Mouse (Mus musculus) midbrain, embryonic 12.5 days (tissue): ENCODE results near the gene Oxld1. TPM values are rescaled to one million over a fixed set of nuclear protein-coding genes. Genes with fewer than 3 reads are reported as not detected.
"Not testable (repeated sequence)": the region's sequence is repeated elsewhere in the genome, so short reads cannot be mapped to it uniquely, and the experiment has no call there.

Source experiments
- ATAC-seq: fragments of 200-750 bp; cut with Nextera tagmentation; 2 replicates; pipeline ENCODE4 v1.8.0; 2017; ENCODE audit warnings: low read depth, moderate TSS enrichment, moderate library complexity; ENCODE audit not compliant: low FRiP score
- H3K27ac ChIP-seq: fragments of 300-500 bp; sonication (generic); replicated peaks from 2 replicates; pipeline ENCODE4 v1.5.1; 2016; ENCODE audit warnings: mild to moderate bottlenecking
- H3K27me3 ChIP-seq: fragments of 300-500 bp; sonication (generic); 2 replicates; pipeline ENCODE4 v1.6.1; 2016; ENCODE audit warnings: mild to moderate bottlenecking
- H3K36me3 ChIP-seq: fragments of 300-500 bp; sonication (generic); 2 replicates; pipeline ENCODE4 v1.6.1; 2016
- H3K4me1 ChIP-seq: fragments of 300-500 bp; sonication (generic); 2 replicates; pipeline ENCODE4 v1.6.1; 2016
- H3K4me2 ChIP-seq: fragments of 300-500 bp; sonication (generic); replicated peaks from 2 replicates; pipeline ENCODE4 v1.6.1; 2016; ENCODE audit warnings: mild to moderate bottlenecking, moderate library complexity
- H3K4me3 ChIP-seq: fragments of 300-500 bp; sonication (generic); 2 replicates; pipeline ENCODE4 v1.5.1; 2016; ENCODE audit warnings: mild to moderate bottlenecking
- H3K9ac ChIP-seq: fragments of 300-500 bp; sonication (generic); replicated peaks from 2 replicates; pipeline ENCODE4 v1.6.1; 2016; ENCODE audit warnings: mild to moderate bottlenecking, moderate library complexity
- H3K9me3 ChIP-seq: fragments of 300-500 bp; sonication (generic); 2 replicates; pipeline ENCODE4 v1.6.1; 2016; ENCODE audit warnings: mild to moderate bottlenecking
- WGBS: fragments of 180-500 bp; shearing (Covaris S2); methylation state at CpG from one replicate; pipeline ENCODE4 v1.1.7; 2016; 5-methylcytosine and 5-hydroxymethylcytosine counted together
- polyA plus RNA-seq: library from polyadenylated mRNA; unstranded; fragments of >200 nt; fragmentation: Nextera tagmentation; extraction: Ambion mirVana; gene quantifications from 2 replicates; pipeline ENCODE4 v1.2.1, GENCODE M21; 2016

The Oxld1 gene
- polyA plus RNA-seq, 1 experiment from 2014 or later = 11.9 TPM

DNA sequence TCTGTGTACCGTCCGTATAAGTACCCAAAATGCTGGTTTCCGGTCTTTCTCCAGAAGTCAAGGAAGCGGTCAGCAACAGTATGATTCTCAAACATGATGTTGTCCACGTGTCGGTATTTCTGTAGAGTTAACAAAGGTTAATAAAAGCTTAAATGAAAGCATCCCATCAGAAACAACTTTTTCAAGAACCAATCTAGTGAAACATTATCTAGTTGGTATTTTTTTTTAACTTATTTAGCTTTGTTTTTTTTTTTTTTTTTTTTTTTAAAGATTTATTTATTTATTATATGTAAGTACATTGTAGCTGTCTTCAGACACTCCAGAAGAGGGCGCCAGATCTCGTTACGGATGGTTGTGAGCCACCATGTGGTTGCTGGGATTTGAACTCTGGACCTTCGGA is 44.2 kb downstream of the Oxld1 start:
- ATAC-seq, H3K4me2 ChIP-seq, H3K27ac ChIP-seq, H3K4me1 ChIP-seq, H3K9ac ChIP-seq, H3K9me3 ChIP-seq, H3K4me3 ChIP-seq, H3K27me3 ChIP-seq: not testable (repeated sequence)
- 95% methylated on average over 8 of the region's 10 CpGs for WGBS
- peaks cover 94% of the 10 kb centered on the region for H3K36me3 ChIP-seq

Other genes starting within 250 kb of the Oxld1 start
- 25.1 and 26.1 TPM in 2 replicates for gene Bahcc1, start 225.1 kb downstream of the Oxld1 start, polyA plus RNA-seq
- 3,175 and 3,231 TPM in 2 replicates for gene Actg1, start 109.5 kb downstream of the Oxld1 start, polyA plus RNA-seq
- gene Fscn2, start 96.5 kb downstream of the Oxld1 start, polyA plus RNA-seq = 1.4 and 1.5 TPM in 2 replicates
- gene Faap100, start 79.3 kb downstream of the Oxld1 start, polyA plus RNA-seq = 51.3 and 55.4 TPM in 2 replicates
- 51.8 and 54.6 TPM in 2 replicates for gene Nploc4, start 20.4 kb downstream of the Oxld1 start, polyA plus RNA-seq
- gene Tspan10, start 15.4 kb downstream of the Oxld1 start, polyA plus RNA-seq = not detected in 2 replicates
- gene Pde6g, start 4.6 kb downstream of the Oxld1 start, polyA plus RNA-seq = 0.20 TPM in 1 of 2 replicates, not detected in the other
- 30.1 and 35.1 TPM in 2 replicates for gene Ccdc137, start within 50 bp of the Oxld1 start, polyA plus RNA-seq
- 56.4 and 58.8 TPM in 2 replicates for gene Arl16, start 9.5 kb upstream of the Oxld1 start, polyA plus RNA-seq
- 112 and 118 TPM in 2 replicates for gene Mrpl12, start 26.5 kb upstream of the Oxld1 start, polyA plus RNA-seq
- 37.7 and 38.8 TPM in 2 replicates for gene Slc25a10, start 33.8 kb upstream of the Oxld1 start, polyA plus RNA-seq
- gene Gcgr, start 72.6 kb upstream of the Oxld1 start, polyA plus RNA-seq = 0.18 and 0.29 TPM in 2 replicates
- gene Mcrip1, start 91.7 kb upstream of the Oxld1 start, polyA plus RNA-seq = 212 and 232 TPM in 2 replicates
- not detected in 2 replicates for gene Ppp1r27, start 93.1 kb upstream of the Oxld1 start, polyA plus RNA-seq
- gene P4hb, start 115.2 kb upstream of the Oxld1 start, polyA plus RNA-seq = 384 and 418 TPM in 2 replicates
- gene Arhgdia, start 123.6 kb upstream of the Oxld1 start, polyA plus RNA-seq = 504 and 557 TPM in 2 replicates
- 652 and 655 TPM in 2 replicates for gene Alyref, start 140.3 kb upstream of the Oxld1 start, polyA plus RNA-seq
- gene Anapc11, start 140.4 kb upstream of the Oxld1 start, polyA plus RNA-seq = 165 and 182 TPM in 2 replicates
- 0.98 TPM in 1 of 2 replicates, not detected in the other for gene Npb, start 150.4 kb upstream of the Oxld1 start, polyA plus RNA-seq
- 148 and 157 TPM in 2 replicates for gene Pcyt2, start 159.9 kb upstream of the Oxld1 start, polyA plus RNA-seq
- gene Sirt7, start 167.2 kb upstream of the Oxld1 start, polyA plus RNA-seq = 40.4 and 48.2 TPM in 2 replicates
- 33.3 and 36.8 TPM in 2 replicates for gene Mafg, start 175.5 kb upstream of the Oxld1 start, polyA plus RNA-seq
- gene Pycr1, start 185.7 kb upstream of the Oxld1 start, polyA plus RNA-seq = 31.6 and 34.1 TPM in 2 replicates
- gene Myadml2, start 190.1 kb upstream of the Oxld1 start, polyA plus RNA-seq = 0.99 TPM in 1 of 2 replicates, not detected in the other
- 0.58 and 0.87 TPM in 2 replicates for gene Notum, start 203.1 kb upstream of the Oxld1 start, polyA plus RNA-seq
- 149 and 154 TPM in 2 replicates for gene Aspscr1, start 214.9 kb upstream of the Oxld1 start, polyA plus RNA-seq